Mouse (Mus musculus): ENCODE measurements around the gene Kcnh3.
"Not testable (repeated sequence)": the region's sequence is repeated elsewhere in the genome, so short reads cannot be mapped to it uniquely, and the experiment has no call there.

Gene Kcnh3

GRCm38 (mm10) chr15:99241249-99241648 lies 16.6 kb downstream of the Kcnh3 start:
- DNase-seq, result no peak

DNA sequence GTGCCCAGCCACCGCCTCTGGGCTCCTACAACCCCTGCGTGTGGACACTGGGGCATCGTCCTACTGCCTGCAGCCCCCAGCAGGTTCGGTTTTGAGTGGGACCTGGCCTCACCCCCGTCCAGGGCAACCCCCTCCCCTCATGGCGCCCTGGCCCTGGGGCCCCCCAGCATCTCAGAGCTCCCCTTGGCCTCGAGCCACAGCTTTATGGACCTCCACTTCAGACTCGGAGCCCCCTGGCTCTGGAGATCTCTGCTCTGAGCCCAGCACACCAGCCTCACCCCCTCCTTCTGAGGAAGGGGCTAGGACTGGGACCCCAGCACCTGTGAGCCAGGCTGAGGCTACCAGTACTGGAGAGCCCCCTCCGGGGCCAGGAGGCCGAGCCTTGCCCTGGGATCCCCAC lies 17.4 kb downstream of the Kcnh3 start:
- no peak for DNase-seq

DNA sequence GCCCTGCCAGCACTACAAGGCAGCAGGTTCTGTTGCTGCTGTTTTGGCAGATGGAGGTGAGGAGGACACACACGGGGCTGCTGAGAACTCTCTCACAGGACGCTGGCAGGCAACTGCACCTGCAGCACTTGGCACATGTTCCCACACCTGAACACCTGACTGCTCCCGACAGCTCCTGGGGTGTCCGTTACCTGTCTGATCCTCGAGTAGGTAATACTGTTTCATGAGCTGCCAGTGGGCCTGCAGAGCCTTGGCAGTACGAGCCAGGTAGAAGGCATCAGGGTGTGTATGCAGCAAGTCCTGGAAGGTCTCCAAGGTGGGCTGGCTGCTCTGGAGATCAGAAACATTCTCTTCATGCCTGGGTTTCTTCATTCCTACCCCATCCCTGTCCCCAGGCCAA lies 22.1 kb downstream of the Kcnh3 start:
- DNase-seq, result not testable (repeated sequence)

- no peak for DNase-seq
These were observed 24.3 kb downstream of the Kcnh3 start for GRCm38 (mm10) chr15:99248972-99249371.

DNA sequence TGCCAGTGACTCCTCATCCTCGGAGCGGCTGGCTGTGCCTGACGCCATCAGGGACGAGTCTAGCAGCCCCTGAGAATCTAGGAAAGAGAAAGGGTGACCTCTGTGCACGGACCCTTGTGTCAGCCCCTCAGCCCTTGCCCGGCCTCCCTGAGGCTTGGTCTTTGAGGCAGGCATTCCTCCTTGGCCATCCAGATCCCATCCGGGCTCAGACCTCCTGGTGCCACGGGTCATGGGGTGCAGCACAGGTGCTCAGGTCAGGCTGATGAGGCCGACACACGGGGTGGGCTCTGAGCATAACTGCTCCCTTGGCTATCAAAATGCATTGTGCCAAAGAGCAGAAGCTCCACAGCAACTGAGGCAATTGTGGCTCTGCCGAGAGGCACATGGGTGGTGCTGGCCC lies 25.3 kb downstream of the Kcnh3 start:
- DNase-seq, result no peak

GRCm38 (mm10) chr15:99251111-99251510 lies 26.4 kb downstream of the Kcnh3 start:
- peak; percentile 13 for DNase-seq

DNA sequence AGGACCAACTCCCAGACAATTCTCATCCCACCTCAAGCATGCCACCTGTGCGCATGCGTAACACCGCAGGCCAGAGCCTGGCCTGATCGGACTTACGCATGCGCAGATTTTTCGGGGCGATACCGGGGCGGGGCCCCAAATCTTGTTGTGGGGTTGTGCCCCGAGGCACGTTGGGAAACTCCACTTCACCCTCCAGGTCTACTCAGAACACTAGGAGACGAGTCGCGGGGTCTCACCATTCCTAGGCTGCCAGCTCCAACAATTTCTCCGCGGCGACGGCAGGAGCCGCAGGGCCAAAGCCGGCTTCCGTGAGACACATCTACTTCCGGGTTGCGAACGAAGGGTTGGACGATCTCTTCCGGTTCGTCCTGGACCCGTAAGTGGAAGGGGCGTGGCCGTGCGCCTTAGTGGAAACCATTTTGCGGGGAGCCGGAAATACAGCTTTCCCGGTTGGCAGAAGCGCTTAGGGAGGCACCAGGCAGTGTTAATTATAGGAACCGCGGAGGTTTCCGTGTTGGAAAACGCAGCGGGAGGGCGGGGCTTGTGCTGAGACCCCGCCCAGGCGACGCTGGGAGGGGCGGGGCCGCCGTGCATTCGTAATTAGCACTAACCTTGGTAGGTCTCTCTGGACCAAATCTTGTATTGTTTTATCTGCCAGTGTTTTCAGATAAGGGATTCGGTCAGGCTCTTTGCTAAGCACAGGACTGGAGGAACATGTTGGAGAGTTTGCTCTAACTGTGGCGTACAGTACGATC lies 27.1 kb downstream of the Kcnh3 start, which contains the start of gene Mcrs1:
Gene Mcrs1, minus strand, starts transcription at position 336 of the 755 bp plus-strand sequence.
- peak; percentile 98 for DNase-seq

- DNase-seq, result peak; percentile 75
These were observed 27.9 kb downstream of the Kcnh3 start for GRCm38 (mm10) chr15:99252381-99253174.

DNA sequence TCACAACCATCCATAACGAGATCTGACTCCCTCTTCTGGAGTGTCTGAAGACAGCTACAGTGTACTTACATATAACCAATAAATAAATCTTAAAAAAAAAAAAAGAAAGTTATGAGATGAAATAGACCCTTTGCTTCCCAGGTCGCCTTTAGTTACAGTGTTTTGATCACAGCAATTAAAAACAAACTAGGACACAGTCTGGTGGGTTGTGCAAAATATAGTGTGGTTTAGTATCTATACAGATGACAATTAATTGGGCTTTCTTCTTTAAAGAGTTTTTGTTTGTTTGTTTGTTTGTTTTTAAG lies 28.5 kb downstream of the Kcnh3 start:
- DNase-seq, result not testable (repeated sequence)

- no peak for DNase-seq
These were observed 29.1 kb downstream of the Kcnh3 start for GRCm38 (mm10) chr15:99253772-99254171.

GRCm38 (mm10) chr15:99254477-99255005 lies 29.9 kb downstream of the Kcnh3 start:
- DNase-seq, result no peak

DNA sequence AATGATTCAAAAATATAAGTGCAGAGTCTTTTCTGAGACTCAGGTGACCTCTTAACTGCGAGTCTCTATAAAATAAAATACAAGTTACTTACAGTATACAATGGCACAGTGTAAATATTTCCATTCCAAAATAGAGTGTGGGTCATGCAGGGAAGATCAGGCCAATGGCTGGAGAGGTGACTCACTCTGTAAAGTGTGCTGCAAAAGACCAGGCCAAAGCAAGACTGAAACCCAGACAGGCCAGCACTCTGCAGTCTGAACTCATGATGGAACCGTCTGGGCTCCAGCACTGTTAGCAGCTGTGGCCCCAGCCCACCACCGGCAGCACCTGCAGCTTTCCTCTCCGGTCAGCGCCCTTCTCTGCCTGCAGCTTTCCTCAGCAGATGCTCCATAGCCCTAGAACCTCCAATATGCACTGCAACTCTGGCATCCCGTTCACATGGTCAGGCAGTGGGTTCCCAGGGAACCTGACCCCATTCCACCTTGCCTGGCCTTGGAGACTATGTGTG lies 30.6 kb downstream of the Kcnh3 start:
- no peak for DNase-seq

GRCm38 (mm10) chr15:99259167-99259729 lies 34.6 kb downstream of the Kcnh3 start:
- DNase-seq, result peak; percentile 10

DNA sequence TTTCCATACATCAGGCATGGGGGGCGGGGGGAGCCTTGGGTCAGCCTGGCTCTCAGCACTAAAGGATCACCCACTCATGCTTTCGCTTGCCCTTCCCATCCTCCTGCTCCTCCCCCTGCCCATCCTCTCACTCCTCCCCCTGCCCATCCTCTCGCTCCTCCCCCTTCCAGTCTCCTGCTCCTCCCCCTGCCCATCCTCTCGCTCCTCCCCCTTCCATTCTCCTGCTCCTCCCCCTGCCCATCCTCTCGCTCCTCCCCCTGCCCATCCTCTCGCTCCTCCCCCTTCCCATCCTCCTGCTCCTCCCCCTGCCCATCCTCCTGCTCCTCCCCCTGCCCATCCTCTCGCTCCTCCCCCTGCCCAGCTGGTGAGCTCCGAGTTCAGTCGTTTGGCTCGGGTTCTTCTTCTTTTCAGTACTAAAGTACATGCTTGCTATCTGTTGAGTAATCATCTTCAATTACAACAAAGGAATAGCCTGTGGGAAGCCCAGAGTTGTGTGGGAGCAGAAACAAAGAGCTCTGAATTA lies 35.1 kb downstream of the Kcnh3 start:
- peak; percentile 80 for DNase-seq

GRCm38 (mm10) chr15:99262702-99263101 lies 38.0 kb downstream of the Kcnh3 start:
- no peak for DNase-seq

GRCm38 (mm10) chr15:99264363-99264762 lies 39.7 kb downstream of the Kcnh3 start:
- DNase-seq, result no peak

- peak; percentile 86 for DNase-seq
These were observed 41.0 kb downstream of the Kcnh3 start for GRCm38 (mm10) chr15:99265679-99266078.

DNA sequence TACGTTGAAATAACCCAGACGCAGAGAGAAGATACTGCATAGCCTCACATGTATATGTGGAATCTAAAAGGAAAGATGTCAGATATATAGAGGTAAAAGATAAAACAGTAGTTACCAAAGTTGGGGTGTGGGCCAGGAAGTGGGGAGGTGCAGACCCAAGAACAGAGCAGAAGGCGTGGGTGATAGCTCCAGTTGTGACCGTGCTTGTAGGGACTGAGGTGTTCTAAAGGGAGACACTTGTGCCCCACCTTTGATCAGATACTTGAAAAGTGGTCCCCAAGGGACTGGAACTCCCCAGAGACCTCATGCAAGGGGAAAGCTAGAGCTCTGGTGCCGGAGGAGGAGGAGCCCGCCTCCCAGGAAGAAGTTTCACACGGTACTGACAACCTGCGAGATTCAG lies 51.4 kb downstream of the Kcnh3 start:
- DNase-seq, result no peak

DNA sequence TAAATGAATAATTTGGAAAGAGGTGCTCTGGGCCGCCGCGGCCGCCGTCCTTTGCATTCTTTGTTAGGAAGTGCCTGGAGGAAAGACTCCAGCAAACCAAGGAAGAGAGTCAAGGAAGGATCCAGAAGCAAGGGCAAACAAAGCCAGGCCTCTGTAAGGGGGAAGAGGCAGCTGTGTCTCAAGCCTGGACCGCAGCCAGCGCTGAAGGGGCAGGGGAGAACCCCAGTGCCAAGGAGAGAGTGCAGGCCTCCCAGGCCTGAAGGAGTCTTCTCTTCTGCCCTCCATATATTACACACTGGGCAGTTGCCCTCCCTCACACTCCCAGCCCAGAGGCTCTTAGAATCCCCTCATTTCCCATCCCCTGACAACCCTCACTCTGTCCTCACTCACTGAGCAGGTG lies 53.6 kb downstream of the Kcnh3 start:
- DNase-seq, result no peak

- DNase-seq, result peak; percentile 24
These were observed 58.8 kb downstream of the Kcnh3 start for GRCm38 (mm10) chr15:99283456-99283855.

- DNase-seq, result peak; percentile 19
These were observed 60.0 kb downstream of the Kcnh3 start for GRCm38 (mm10) chr15:99284527-99285188.

GRCm38 (mm10) chr15:99285189-99285535 lies 60.5 kb downstream of the Kcnh3 start:
- no peak for DNase-seq

- no peak for DNase-seq
These were observed 65.9 kb downstream of the Kcnh3 start for GRCm38 (mm10) chr15:99290586-99290985.
